Mouse (Mus musculus) megakaryocyte, embryonic 14.5 days (primary cell): Measurements from ENCODE around the gene Slc18a3.

ENCODE experiments used
- FLI1 ChIP-seq: IDR thresholded peaks from 2 replicates; pipeline ENCODE4 v1.6.1; 2012; ENCODE audit warnings: low read length, inconsistent platforms, mixed read lengths
- GATA1 ChIP-seq: IDR thresholded peaks from 3 replicates; pipeline ENCODE4 v1.6.1; 2012; ENCODE audit warnings: mixed read lengths, low read length, inconsistent platforms, borderline replicate concordance

DNA sequence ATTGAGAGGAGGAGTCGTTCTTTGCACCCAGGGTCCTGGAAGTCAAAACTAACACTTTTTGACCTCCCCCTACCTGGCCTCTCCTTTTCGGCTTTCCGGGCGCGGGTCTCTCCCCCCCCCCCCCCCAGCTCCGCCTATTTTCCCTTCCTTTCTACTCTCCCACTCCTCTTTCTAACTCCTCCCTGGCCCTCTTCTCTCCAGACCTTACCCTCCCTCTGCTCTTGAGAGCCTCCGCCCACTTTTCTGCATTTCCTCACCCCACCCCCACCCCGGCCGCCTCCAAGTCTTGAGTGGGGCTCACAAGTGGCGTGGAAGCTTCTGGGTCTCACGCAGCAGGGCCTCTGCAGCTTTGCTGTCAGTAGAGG lies 838 bp upstream of the Slc18a3 start:
- TF ChIP-seq GATA1 (no peak), FLI1 (no peak)
